Mouse (Mus musculus) stomach, postnatal 0 days (tissue): Measurements from ENCODE around the gene Tmc7. TPM values are rescaled to one million over a fixed set of nuclear protein-coding genes. Genes with fewer than 3 reads are reported as not detected.
A peak's percentile ranks its signal among the peaks of the same experiment; 100 is the strongest.

ENCODE experiments used
- ATAC-seq: fragments of 200-750 bp; cut with Nextera tagmentation; 2 replicates; pipeline ENCODE4 v1.8.0; 2017; ENCODE audit not compliant: low FRiP score, low TSS enrichment
- DNase-seq: peaks from one replicate; pipeline ENCODE4 v3.0.0-alpha.2; 2016; ENCODE audit warnings: low spot score
- H3K27ac ChIP-seq: fragments of 300-500 bp; sonication (generic); replicated peaks from 2 replicates; pipeline ENCODE4 v1.5.1; 2014; ENCODE audit warnings: mild to moderate bottlenecking, control low read depth
- H3K27me3 ChIP-seq: fragments of 300-500 bp; sonication (generic); 2 replicates; pipeline ENCODE4 v1.6.1; 2014; ENCODE audit warnings: low read length; ENCODE audit not compliant: control insufficient read depth, insufficient read depth
- H3K36me3 ChIP-seq: fragments of 300-500 bp; sonication (generic); 2 replicates; pipeline ENCODE4 v1.6.1; 2014; ENCODE audit warnings: low read length, mixed read lengths; ENCODE audit not compliant: control insufficient read depth, insufficient read depth
- H3K4me1 ChIP-seq: fragments of 300-500 bp; sonication (generic); replicated peaks from 2 replicates; pipeline ENCODE4 v1.6.1; 2014; ENCODE audit warnings: antibody characterized with exemption; ENCODE audit not compliant: control insufficient read depth, insufficient read depth
- H3K4me2 ChIP-seq: fragments of 300-500 bp; sonication (generic); replicated peaks from 2 replicates; pipeline ENCODE4 v1.6.1; 2014; ENCODE audit warnings: low read depth, mild to moderate bottlenecking, control low read depth, moderate library complexity
- H3K4me3 ChIP-seq: fragments of 300-500 bp; sonication (generic); 2 replicates; pipeline ENCODE4 v1.5.1; 2014; ENCODE audit warnings: low read depth, low read length, control low read depth
- H3K9ac ChIP-seq: fragments of 300-500 bp; sonication (generic); 2 replicates; pipeline ENCODE4 v1.6.1; 2014; ENCODE audit warnings: mild to moderate bottlenecking, low read length, control low read depth, mixed read lengths
- H3K9me3 ChIP-seq: fragments of 300-500 bp; sonication (generic); 2 replicates; pipeline ENCODE4 v1.6.1; 2016; ENCODE audit warnings: low read length; ENCODE audit not compliant: control insufficient read depth
- CTCF ChIP-seq: IDR thresholded peaks from 2 replicates; pipeline ENCODE4 v1.5.1; 2016; ENCODE audit warnings: antibody characterized with exemption, low read depth, mild to moderate bottlenecking, moderate library complexity
- EP300 ChIP-seq: optimal IDR thresholded peaks from 2 replicates; pipeline ENCODE3; 2016; ENCODE audit warnings: antibody characterized with exemption
- WGBS: fragments of 180-500 bp; shearing (Covaris S2); extraction: QIAGEN DNeasy Blood & Tissue Kit; methylation state at CpG from one replicate; pipeline ENCODE4 v1.1.7; 2014; 5-methylcytosine and 5-hydroxymethylcytosine counted together
- polyA plus RNA-seq: library from polyadenylated mRNA; unstranded; fragments of >200 nt; fragmentation: Nextera tagmentation; extraction: Ambion mirVana; gene quantifications from 2 replicates; pipeline ENCODE4 v1.2.1, GENCODE M21; 2015

Tmc7 gene
- polyA plus RNA-seq, 1 experiment from 2014 or later: 5.9 TPM

- Histone ChIP-seq H3K9me3 (no peaks in the 10 kb centered on the region), H3K27me3 (no peaks in the 10 kb centered on the region), H3K4me2 (peak overlapping the region; percentile 96), H3K9ac (peak overlapping the region; percentile 77), H3K4me3 (peak overlapping the region; percentile 67), H3K4me1 (no peaks in the 10 kb centered on the region), H3K36me3 (no peaks in the 10 kb centered on the region), H3K27ac (peak overlapping the region; percentile 83)
- WGBS: 14% methylated on average over 7 of the region's 7 CpGs
- TF ChIP-seq EP300: no peak
- no peak for TF ChIP-seq CTCF
- ATAC-seq (peak; percentile 63), DNase-seq (peak; percentile 51)
These were observed 715 bp downstream of the Tmc7 start for GRCm38 (mm10) chr7:118583821-118584220.

- DNase-seq (no peak), ATAC-seq (no peak)
- Histone ChIP-seq H3K4me3 (no peak overlapping the region), H3K4me1 (no peaks in the 10 kb centered on the region), H3K9ac (no peak overlapping the region), H3K27ac (no peak overlapping the region), H3K27me3 (no peaks in the 10 kb centered on the region), H3K9me3 (no peaks in the 10 kb centered on the region), H3K4me2 (no peak overlapping the region), H3K36me3 (no peaks in the 10 kb centered on the region)
- 67% methylated on average over 2 of the region's 2 CpGs for WGBS
- TF ChIP-seq CTCF (no peak), EP300 (no peak)
These were observed 4.6 kb downstream of the Tmc7 start for GRCm38 (mm10) chr7:118579938-118580337.

- Histone ChIP-seq H3K4me3 (no peak overlapping the region), H3K27me3 (no peaks in the 10 kb centered on the region), H3K4me1 (no peaks in the 10 kb centered on the region), H3K4me2 (no peak overlapping the region), H3K36me3 (no peaks in the 10 kb centered on the region), H3K9me3 (no peaks in the 10 kb centered on the region), H3K27ac (no peak overlapping the region), H3K9ac (no peak overlapping the region)
- no peak for DNase-seq
- WGBS: 77% methylated on average over 3 of the region's 3 CpGs
- no peak for ATAC-seq
- TF ChIP-seq CTCF (no peak), EP300 (no peak)
These were observed 6.3 kb downstream of the Tmc7 start for GRCm38 (mm10) chr7:118578269-118578668.

- ATAC-seq (peak; percentile 61), DNase-seq (peak; percentile 36)
- TF ChIP-seq CTCF (no peak), EP300 (no peak)
- no peak overlapping the region for H3K27ac ChIP-seq
- no peak overlapping the region for H3K4me2 ChIP-seq
- H3K9ac ChIP-seq: no peak overlapping the region
- no peaks in the 10 kb centered on the region for H3K9me3 ChIP-seq
- WGBS: 53% methylated on average over 5 of the region's 5 CpGs
- H3K36me3 ChIP-seq: no peaks in the 10 kb centered on the region
- H3K4me3 ChIP-seq: no peak overlapping the region
- no peaks in the 10 kb centered on the region for H3K4me1 ChIP-seq
- no peaks in the 10 kb centered on the region for H3K27me3 ChIP-seq
These were observed 12.5 kb downstream of the Tmc7 start for GRCm38 (mm10) chr7:118572039-118572438.

- no peak for DNase-seq
- Histone ChIP-seq H3K27me3 (no peaks in the 10 kb centered on the region), H3K9ac (no peak overlapping the region), H3K4me3 (no peak overlapping the region), H3K4me1 (no peaks in the 10 kb centered on the region), H3K4me2 (no peak overlapping the region), H3K9me3 (no peaks in the 10 kb centered on the region), H3K36me3 (no peaks in the 10 kb centered on the region), H3K27ac (no peak overlapping the region)
- WGBS: 61% methylated on average over 5 of the region's 5 CpGs
- no peak for ATAC-seq
- no peak for TF ChIP-seq CTCF
- no peak for TF ChIP-seq EP300
These were observed 13.2 kb downstream of the Tmc7 start for GRCm38 (mm10) chr7:118571350-118571749.

GRCm38 (mm10) chr7:118569121-118569543, 15.4 kb downstream of the Tmc7 start:
- Histone ChIP-seq H3K9me3 (no peaks in the 10 kb centered on the region), H3K27me3 (no peaks in the 10 kb centered on the region), H3K9ac (no peak overlapping the region), H3K36me3 (no peaks in the 10 kb centered on the region), H3K4me1 (no peaks in the 10 kb centered on the region), H3K4me2 (no peak overlapping the region), H3K27ac (peak overlapping the region; percentile 45; the same call in 1 of the 2 replicates), H3K4me3 (no peak overlapping the region)
- peak; percentile 56 for ATAC-seq
- TF ChIP-seq CTCF (no peak), EP300 (no peak)
- WGBS: 61% methylated on average over 6 of the region's 6 CpGs
- DNase-seq: peak; percentile 35
